Mouse (Mus musculus) kidney, postnatal 0 days (tissue): ENCODE measurements around the gene Gucy2g. TPM values are rescaled to one million over a fixed set of nuclear protein-coding genes. Genes with fewer than 3 reads are reported as not detected.
A peak's percentile ranks its signal among the peaks of the same experiment; 100 is the strongest.

Source experiments
- ATAC-seq: fragments of 200-750 bp; cut with Nextera tagmentation; replicated peaks from 2 replicates; pipeline ENCODE4 v1.8.0; 2017; ENCODE audit warnings: low read depth, moderate number of reproducible peaks, moderate TSS enrichment, moderate library complexity; ENCODE audit not compliant: low FRiP score
- DNase-seq: peaks from one replicate; pipeline ENCODE4 v3.0.0-alpha.2; 2016; ENCODE audit warnings: low spot score
- H3K27ac ChIP-seq: fragments of 300-500 bp; sonication (generic); 2 replicates; pipeline ENCODE4 v1.5.1; 2014; ENCODE audit warnings: mild to moderate bottlenecking
- H3K27me3 ChIP-seq: fragments of 300-500 bp; sonication (generic); 2 replicates; pipeline ENCODE4 v1.6.1; 2014; ENCODE audit warnings: low read length, mixed read lengths; ENCODE audit not compliant: insufficient read depth
- H3K36me3 ChIP-seq: fragments of 300-500 bp; sonication (generic); 2 replicates; pipeline ENCODE4 v1.6.1; 2014; ENCODE audit warnings: low read length, mixed read lengths; ENCODE audit not compliant: insufficient read depth
- H3K4me1 ChIP-seq: fragments of 300-500 bp; sonication (generic); replicated peaks from 2 replicates; pipeline ENCODE4 v1.6.1; 2014; ENCODE audit warnings: antibody characterized with exemption, low read length, mixed read lengths; ENCODE audit not compliant: insufficient read depth
- H3K4me2 ChIP-seq: fragments of 300-500 bp; sonication (generic); 2 replicates; pipeline ENCODE4 v1.6.1; 2014; ENCODE audit warnings: mild to moderate bottlenecking, low read length, moderate library complexity, mixed read lengths
- H3K4me3 ChIP-seq: fragments of 300-500 bp; sonication (generic); replicated peaks from 2 replicates; pipeline ENCODE4 v1.5.1; 2014; ENCODE audit warnings: low read depth, low read length
- H3K9ac ChIP-seq: fragments of 300-500 bp; sonication (generic); 2 replicates; pipeline ENCODE4 v1.6.1; 2014; ENCODE audit warnings: low read depth, low read length
- H3K9me3 ChIP-seq: fragments of 300-500 bp; sonication (generic); replicated peaks from 2 replicates; pipeline ENCODE4 v1.6.1; 2016; ENCODE audit warnings: low read length, inconsistent platforms, mixed read lengths
- CTCF ChIP-seq: IDR thresholded peaks from 2 replicates; pipeline ENCODE4 v1.5.1; 2016; ENCODE audit warnings: antibody characterized with exemption, low read depth, mild to moderate bottlenecking, moderate library complexity
- WGBS: fragments of 180-500 bp; shearing (Covaris S2); extraction: QIAGEN DNeasy Blood & Tissue Kit; methylation state at CpG from one replicate; pipeline ENCODE4 v1.1.7; 2014; 5-methylcytosine and 5-hydroxymethylcytosine counted together
- polyA plus RNA-seq: library from polyadenylated mRNA; unstranded; fragments of >200 nt; fragmentation: Nextera tagmentation; extraction: Ambion mirVana; gene quantifications from 2 replicates; pipeline ENCODE4 v1.2.1, GENCODE M21; 2015

The Gucy2g gene
- polyA plus RNA-seq, 1 experiment from 2014 or later, result 0.34 TPM

DNA sequence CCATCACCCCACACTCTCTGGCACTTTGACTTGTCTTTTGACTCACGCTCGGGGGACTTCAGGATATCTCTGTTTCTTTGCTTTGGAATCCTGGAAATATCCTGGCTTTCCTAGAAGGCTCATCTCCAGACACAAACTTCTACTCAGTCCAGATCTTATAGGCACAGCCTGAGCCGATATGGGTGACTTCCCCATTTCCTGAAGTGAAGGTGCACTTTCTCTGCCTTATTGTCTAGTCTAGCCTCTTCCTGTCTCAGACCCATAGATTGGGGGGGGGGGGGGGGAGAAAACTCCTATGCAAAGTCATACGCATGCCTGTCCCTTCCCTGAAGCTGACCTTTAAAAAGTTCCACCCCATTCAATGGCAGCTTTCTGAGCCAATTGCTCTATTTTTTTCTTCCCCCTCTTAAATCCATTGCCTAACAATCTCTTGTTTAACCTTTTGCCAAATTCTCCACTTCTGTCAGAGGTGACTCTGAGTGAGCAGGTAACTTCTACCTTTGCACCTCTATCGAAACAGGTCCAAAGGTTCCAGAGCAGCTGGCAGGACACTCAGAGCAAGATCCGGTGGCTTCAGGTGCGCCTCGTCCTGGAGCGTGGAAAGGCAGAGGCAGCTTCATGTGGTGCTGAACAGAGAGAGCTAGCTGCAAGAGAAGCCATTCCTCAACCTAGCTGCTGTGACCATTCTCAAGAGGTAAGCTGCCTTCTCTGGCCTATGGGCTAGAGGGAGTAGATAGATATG, 10.5 kb upstream of the Gucy2g start, which contains the start of gene Acsl5:
Gene Acsl5 (plus strand): TSS at position 556 of the 742 bp plus-strand sequence.
- no peak within 1 kb of the TSS for H3K4me2 ChIP-seq
- 93% methylated on average over 9 of the region's 9 CpGs for WGBS
- H3K9ac ChIP-seq, result no peak within 1 kb of the TSS
- H3K27me3 ChIP-seq, result no peaks in the 10 kb centered on the region
- no peak within 1 kb of the TSS for H3K4me3 ChIP-seq
- H3K36me3 ChIP-seq, result no peaks in the 10 kb centered on the region
- no peak within 1 kb of the TSS for H3K27ac ChIP-seq
- TF ChIP-seq CTCF, result no peak
- no peaks in the 10 kb centered on the region for H3K9me3 ChIP-seq
- ATAC-seq (no peak), DNase-seq (no peak)
- peaks cover 3% of the 10 kb centered on the region; the same call in 1 of the 2 replicates for H3K4me1 ChIP-seq

DNA sequence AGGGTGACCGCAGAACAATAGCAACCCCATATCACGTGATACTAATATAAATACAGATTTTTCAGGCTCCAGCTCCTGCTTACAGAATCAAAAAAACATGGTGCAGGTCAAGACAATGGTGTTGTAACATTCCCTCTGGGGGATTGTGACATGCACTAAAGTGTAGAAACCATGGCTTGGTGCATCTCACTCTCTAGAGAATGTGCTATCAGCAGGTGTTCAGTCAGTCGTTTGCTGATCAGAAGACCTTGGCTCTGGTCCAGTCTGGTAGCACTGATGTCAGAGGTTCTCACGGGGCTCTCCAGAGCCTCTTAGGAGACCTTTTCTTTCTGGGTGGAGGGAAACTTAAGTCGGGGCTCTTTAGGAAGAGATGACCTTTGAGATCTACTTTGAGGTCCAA, 9.4 kb upstream of the Gucy2g start:
- TF ChIP-seq CTCF, result no peak
- no peak overlapping the region for H3K4me3 ChIP-seq
- 79% methylated on average over 5 of the region's 5 CpGs for WGBS
- H3K9me3 ChIP-seq, result no peaks in the 10 kb centered on the region
- H3K27me3 ChIP-seq, result no peaks in the 10 kb centered on the region
- H3K4me2 ChIP-seq, result no peak overlapping the region
- no peak overlapping the region for H3K9ac ChIP-seq
- no peak for ATAC-seq
- no peak overlapping the region for H3K27ac ChIP-seq
- H3K4me1 ChIP-seq, result peaks cover 3% of the 10 kb centered on the region; the same call in 1 of the 2 replicates
- no peak for DNase-seq
- no peaks in the 10 kb centered on the region for H3K36me3 ChIP-seq

DNA sequence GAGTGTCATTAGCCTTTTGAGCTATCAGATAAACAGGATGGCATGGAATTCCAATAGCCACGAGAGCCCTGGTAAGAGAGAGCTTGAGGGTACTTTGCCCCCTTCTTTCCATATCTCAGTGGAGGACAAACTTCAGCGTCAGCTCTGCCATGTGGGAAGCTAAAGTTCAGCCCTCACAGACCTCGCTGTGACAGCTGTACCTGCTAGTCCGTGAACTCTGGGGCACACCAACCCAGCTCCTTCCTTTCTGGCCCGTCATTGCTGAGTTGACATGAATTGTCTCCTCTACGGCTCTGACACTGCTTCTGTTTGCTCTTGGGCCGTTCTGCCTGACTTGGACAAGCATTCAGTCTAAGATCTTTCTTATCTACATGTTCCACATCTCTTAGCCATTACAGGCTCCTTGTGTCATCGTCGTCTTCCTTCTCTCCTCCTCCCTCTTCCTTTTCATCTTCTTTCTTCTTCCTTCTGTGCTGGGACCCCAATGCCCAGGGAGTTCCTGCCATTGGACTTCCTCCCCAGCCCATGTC, 7.0 kb upstream of the Gucy2g start:
- no peak overlapping the region for H3K27ac ChIP-seq

DNA sequence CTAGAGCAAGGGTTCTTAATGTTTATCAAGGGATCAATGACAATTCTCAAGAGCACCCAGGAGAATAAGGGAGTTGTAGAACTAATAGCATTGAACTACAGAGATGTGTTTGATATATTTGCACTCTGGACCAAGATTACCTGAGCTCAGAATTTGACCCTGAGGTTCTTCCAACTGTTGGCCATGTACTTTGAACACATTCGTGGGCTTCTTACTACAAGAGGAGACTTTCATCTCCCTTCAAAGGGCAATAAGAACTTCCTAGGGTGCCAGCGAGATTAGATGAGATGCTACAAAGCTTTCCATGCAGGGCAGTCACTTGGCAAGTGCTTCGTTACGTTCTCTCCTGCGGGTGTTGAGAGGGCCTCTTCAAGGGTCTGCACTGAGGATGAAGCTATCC, 6.5 kb upstream of the Gucy2g start:
- 74% methylated on average over 5 of the region's 5 CpGs for WGBS
- no peaks in the 10 kb centered on the region for H3K36me3 ChIP-seq
- ATAC-seq (no peak), DNase-seq (no peak)
- H3K4me3 ChIP-seq, result no peak overlapping the region
- no peaks in the 10 kb centered on the region for H3K27me3 ChIP-seq
- no peaks in the 10 kb centered on the region for H3K9me3 ChIP-seq
- no peaks in the 10 kb centered on the region for H3K4me1 ChIP-seq
- no peak overlapping the region for H3K9ac ChIP-seq
- TF ChIP-seq CTCF, result no peak
- H3K27ac ChIP-seq, result no peak overlapping the region
- no peak overlapping the region for H3K4me2 ChIP-seq

More for the DNA sequence above, 7.0 kb upstream of the Gucy2g start:
- TF ChIP-seq CTCF, result no peak
- Histone ChIP-seq H3K4me1 (0 out of 2 replicates have a peak, but pooled peaks cover 2% of the 10 kb centered on the region), H3K9ac (no peak overlapping the region), H3K9me3 (no peaks in the 10 kb centered on the region), H3K27me3 (no peaks in the 10 kb centered on the region), H3K36me3 (no peaks in the 10 kb centered on the region), H3K4me3 (no peak overlapping the region), H3K4me2 (no peak overlapping the region)
- 52% methylated on average over 9 of the region's 9 CpGs for WGBS
- DNase-seq (no peak), ATAC-seq (0 out of 2 replicates have a peak, but pooled peaks have one; percentile 27)

DNA sequence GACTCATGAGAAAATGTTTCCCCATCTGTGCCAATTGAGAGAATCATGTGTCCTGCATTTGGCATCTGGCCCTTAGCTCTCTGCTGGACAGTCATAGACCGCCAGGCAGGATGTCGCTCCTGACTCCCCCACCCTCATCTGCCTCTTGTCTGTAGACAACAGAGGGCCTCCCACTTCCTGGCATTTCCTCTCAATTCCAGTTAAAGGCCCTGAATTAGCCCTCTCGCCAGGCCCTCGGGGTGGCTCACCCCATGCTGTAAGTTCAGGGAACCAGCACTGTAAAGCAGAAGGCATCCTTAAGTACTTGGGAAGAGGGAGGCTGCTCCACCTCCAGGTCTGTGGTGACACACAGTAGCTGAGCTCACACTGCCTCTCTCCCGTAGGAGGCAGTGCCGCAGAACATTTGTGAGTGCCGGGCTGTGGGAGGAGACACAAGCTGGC, 3.8 kb upstream of the Gucy2g start:
- Histone ChIP-seq H3K9ac (0 out of 2 replicates have a peak overlapping the region, but pooled peaks have one; percentile 28), H3K36me3 (no peaks in the 10 kb centered on the region), H3K4me1 (no peaks in the 10 kb centered on the region), H3K27me3 (no peaks in the 10 kb centered on the region), H3K4me3 (no peak overlapping the region), H3K9me3 (no peaks in the 10 kb centered on the region), H3K27ac (peak overlapping the region; percentile 51; the same call in 1 of the 2 replicates), H3K4me2 (peak overlapping the region; percentile 22; the same call in 1 of the 2 replicates)
- ATAC-seq (peak; percentile 84), DNase-seq (peak; percentile 90)
- 4% methylated on average over 7 of the region's 7 CpGs for WGBS
- TF ChIP-seq CTCF, result peak; percentile 70

DNA sequence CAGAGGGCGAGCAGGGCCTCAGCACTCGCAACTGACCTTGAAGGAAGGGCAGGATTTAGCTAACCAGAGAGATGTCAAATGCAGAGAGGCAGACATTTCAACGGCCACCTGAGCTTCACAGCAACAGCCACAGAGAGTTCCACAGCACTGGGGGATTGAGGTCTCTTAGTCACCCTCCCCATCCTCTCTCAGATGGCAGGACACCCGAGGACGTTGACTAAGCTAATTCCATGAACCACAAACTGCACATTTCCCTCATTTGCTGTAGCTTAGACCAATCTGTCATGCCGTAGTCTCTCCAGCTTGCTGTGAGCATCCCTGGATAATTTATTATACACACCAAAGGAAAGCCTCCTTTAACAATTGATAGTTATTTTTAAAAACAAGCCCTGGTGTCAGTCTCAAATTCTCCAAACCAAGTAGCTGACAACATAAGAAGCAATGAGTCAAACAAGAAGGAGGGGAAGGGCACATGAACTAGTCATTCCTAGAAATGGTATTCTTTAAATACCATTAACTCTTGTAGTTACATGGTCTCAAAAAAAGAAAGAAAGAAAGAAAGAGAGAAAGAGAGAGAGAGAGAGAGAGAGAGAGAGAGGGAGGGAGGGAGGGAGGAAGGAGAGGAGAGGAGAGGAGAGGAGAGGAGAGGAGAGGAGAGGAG, 1.1 kb downstream of the Gucy2g start:
- no peak overlapping the region for H3K27ac ChIP-seq
- no peaks in the 10 kb centered on the region for H3K4me1 ChIP-seq
- no peak overlapping the region for H3K9ac ChIP-seq
- ATAC-seq (no peak), DNase-seq (no peak)
- H3K27me3 ChIP-seq, result no peaks in the 10 kb centered on the region
- no peak overlapping the region for H3K4me2 ChIP-seq
- no peak overlapping the region for H3K4me3 ChIP-seq
- H3K36me3 ChIP-seq, result no peaks in the 10 kb centered on the region
- no peak for TF ChIP-seq CTCF
- H3K9me3 ChIP-seq, result no peaks in the 10 kb centered on the region
- WGBS, result 59% methylated on average over 6 of the region's 6 CpGs
